Mouse (Mus musculus) cortical plate, adult 2 months (tissue): ENCODE results near the gene Aco2.

Experiments used
- CTCF ChIP-seq: fragments of 200-500 bp; IDR thresholded peaks from 2 replicates; pipeline ENCODE4 v1.5.1; 2011; ENCODE audit warnings: mild to moderate bottlenecking, control low read depth, low read length; ENCODE audit not compliant: insufficient read depth; ENCODE audit errors: extremely low read depth
- POLR2A ChIP-seq: fragments of 200-500 bp; IDR thresholded peaks from 2 replicates; pipeline ENCODE4 v1.6.1; 2011; ENCODE audit warnings: mild to moderate bottlenecking, low read length, control low read depth; ENCODE audit not compliant: insufficient read depth; ENCODE audit errors: extremely low read depth

- TF ChIP-seq CTCF (no peak), POLR2A (no peak)
Measured at GRCm38 (mm10) chr15:81860471-81861135, 11.5 kb upstream of the Aco2 start.
